Mouse (Mus musculus) Patski (cell line): ENCODE results near the gene Slc5a6. TPM values are rescaled to one million over a fixed set of nuclear protein-coding genes. Genes with fewer than 3 reads are reported as not detected.

Experiments used
- ATAC-seq: fragments of 100-300 bp; one replicate; pipeline ENCODE4 v1.8.0; 2021
- CTCF ChIA-PET: fragments of 350-600 bp; sonication (Branson Sonifier 250); formaldehyde crosslinking; loops from one replicate; lab custom pipeline; 2022; ENCODE audit warnings: inconsistent platforms; lab: Charles Lee
- POLR2A ChIA-PET: fragments of 350-600 bp; sonication (Branson Sonifier 250); formaldehyde crosslinking; loops from one replicate; lab custom pipeline; 2022; ENCODE audit warnings: antibody characterized with exemption, inconsistent platforms; lab: Charles Lee
- DNase-seq: peaks from one replicate; pipeline ENCODE4 v3.0.0-alpha.2; 2011; ENCODE audit warnings: low read depth, low spot score
- H3K27me3 ChIP-seq: fragments of 371-371 bp; one replicate; pipeline ENCODE4 v1.5.1; 2021
- CTCF ChIP-seq: fragments of 100-300 bp; IDR thresholded peaks from one replicate; pipeline ENCODE4 v1.5.1; 2021
- in situ Hi-C: fragments of 300-500 bp; cut with MboI; formaldehyde crosslinking; loops from 3 replicates; pipeline ENCODE4 v1.11.1; 2018; ENCODE audit warnings: low pct_unique_long_range_greater_than_20kb, mixed read lengths
- polyA plus RNA-seq: library from polyadenylated mRNA; unstranded; gene quantifications from one replicate; pipeline ENCODE4 v1.2.3, GENCODE M21; 2021

Slc5a6 gene
- 13.2 TPM for polyA plus RNA-seq

GRCm38 (mm10) chr5:31048763-31049641, at the start of gene Slc5a6:
Gene Slc5a6 (minus strand): TSS chr5:31048924.
- ChIA-PET CTCF (interaction anchor here (0.9 to 2.7 kb wide), 10 partner anchors 11 to 127 kb away, joined by 3 to 9 read pairs (median 4); partner anchors contain the start of gene Khk), POLR2A (interaction anchor here (0.6 to 1.3 kb wide), 5 partner anchors 17 to 90 kb away, joined by 5 to 7 read pairs (median 5); no protein-coding TSS in a partner anchor)
- no peaks in the 10 kb centered on the region for H3K27me3 ChIP-seq
- no peak for TF ChIP-seq CTCF
- peak; percentile 36 for ATAC-seq
- in situ Hi-C loops, result no loop called here
- peak; percentile 43 for DNase-seq

- ATAC-seq, result no peak
- no peak for TF ChIP-seq CTCF
- CTCF ChIA-PET, result interaction anchor here (0.9 to 1.5 kb wide), 2 partner anchors 16 to 48 kb away, joined by 3 to 4 read pairs; partner anchors contain the start of gene Atraid
- no peak for DNase-seq
- in situ Hi-C loops, result no loop called here
- POLR2A ChIA-PET, result no interaction called here
- peaks cover 39% of the 10 kb centered on the region for H3K27me3 ChIP-seq
Measured at GRCm38 (mm10) chr5:31095711-31096480, 47.2 kb upstream of the Slc5a6 start.

GRCm38 (mm10) chr5:31094799-31095691, 46.3 kb upstream of the Slc5a6 start:
- peaks cover 39% of the 10 kb centered on the region for H3K27me3 ChIP-seq
- in situ Hi-C loops, result no loop called here
- DNase-seq (no peak), ATAC-seq (no peak)
- CTCF ChIA-PET, result interaction anchor here (0.9 to 1.5 kb wide), 2 partner anchors 17 to 47 kb away, joined by 3 to 4 read pairs; partner anchors contain the start of gene Atraid
- POLR2A ChIA-PET, result no interaction called here
- no peak for TF ChIP-seq CTCF

- DNase-seq (no peak), ATAC-seq (no peak)
- in situ Hi-C loops, result no loop called here
- no peak for TF ChIP-seq CTCF
- CTCF ChIA-PET, result interaction anchor here (1.5 kb wide), 1 partner anchor 18 kb away, joined by 4 read pairs; no protein-coding TSS in a partner anchor
- POLR2A ChIA-PET, result no interaction called here
- peaks cover 39% of the 10 kb centered on the region for H3K27me3 ChIP-seq
Measured at GRCm38 (mm10) chr5:31094100-31094798, 45.5 kb upstream of the Slc5a6 start.

- ATAC-seq, result peak; percentile 22
- ChIA-PET CTCF (no interaction called here), POLR2A (no interaction called here)
- TF ChIP-seq CTCF, result no peak
- in situ Hi-C loops, result no loop called here
- no peak for DNase-seq
- H3K27me3 ChIP-seq, result peaks cover 34% of the 10 kb centered on the region
Measured at GRCm38 (mm10) chr5:31093151-31094041, 44.7 kb upstream of the Slc5a6 start.

- CTCF ChIA-PET, result no interaction called here
- in situ Hi-C loops, result no loop called here
- ATAC-seq, result no peak
- no peak for TF ChIP-seq CTCF
- H3K27me3 ChIP-seq, result peaks cover 29% of the 10 kb centered on the region
- DNase-seq, result no peak
- POLR2A ChIA-PET, result no interaction called here
Measured at GRCm38 (mm10) chr5:31092231-31092975, 43.7 kb upstream of the Slc5a6 start.

- H3K27me3 ChIP-seq, result peaks cover 7% of the 10 kb centered on the region
- ChIA-PET POLR2A (no interaction called here), CTCF (no interaction called here)
- no peak for DNase-seq
- in situ Hi-C loops, result no loop called here
- ATAC-seq, result no peak
- TF ChIP-seq CTCF, result no peak
Measured at GRCm38 (mm10) chr5:31087131-31087530, 38.4 kb upstream of the Slc5a6 start.

GRCm38 (mm10) chr5:31086606-31087005, 37.9 kb upstream of the Slc5a6 start:
- in situ Hi-C loops, result no loop called here
- no peak for ATAC-seq
- H3K27me3 ChIP-seq, result peaks cover 1% of the 10 kb centered on the region
- ChIA-PET CTCF (no interaction called here), POLR2A (no interaction called here)
- no peak for DNase-seq
- no peak for TF ChIP-seq CTCF
